Mouse (Mus musculus) heart, adult 18-20 months (tissue): ENCODE measurements at regions not wholly inside any gene's neighbourhood (a gene's known extent, or its start where the extent isn't known, plus 50 kb on each side); places are given as distances from the start of the nearest gene placed in this dataset.
A peak's percentile ranks its signal among the peaks of the same experiment; 100 is the strongest.
"Not testable (repeated sequence)": the region's sequence is repeated elsewhere in the genome, so short reads cannot be mapped to it uniquely, and the experiment has no call there.

Experiments used
- DNase-seq, 2 experiments: peaks; one replicate each; pipeline ENCODE4 v3.0.0; 2021 to 2022; ENCODE audit warnings: mixed read lengths in 1 of 2

- DNase-seq = no peak
Observed at GRCm38 (mm10) chr13:25722595-25723525, 452.6 kb upstream of the Nrsn1 start.

- no peak for DNase-seq
Observed at GRCm38 (mm10) chr13:25700965-25701364, 430.7 kb upstream of the Nrsn1 start.

GRCm38 (mm10) chr13:25695956-25696355 is 425.7 kb upstream of the Nrsn1 start:
- DNase-seq = no peak

DNA sequence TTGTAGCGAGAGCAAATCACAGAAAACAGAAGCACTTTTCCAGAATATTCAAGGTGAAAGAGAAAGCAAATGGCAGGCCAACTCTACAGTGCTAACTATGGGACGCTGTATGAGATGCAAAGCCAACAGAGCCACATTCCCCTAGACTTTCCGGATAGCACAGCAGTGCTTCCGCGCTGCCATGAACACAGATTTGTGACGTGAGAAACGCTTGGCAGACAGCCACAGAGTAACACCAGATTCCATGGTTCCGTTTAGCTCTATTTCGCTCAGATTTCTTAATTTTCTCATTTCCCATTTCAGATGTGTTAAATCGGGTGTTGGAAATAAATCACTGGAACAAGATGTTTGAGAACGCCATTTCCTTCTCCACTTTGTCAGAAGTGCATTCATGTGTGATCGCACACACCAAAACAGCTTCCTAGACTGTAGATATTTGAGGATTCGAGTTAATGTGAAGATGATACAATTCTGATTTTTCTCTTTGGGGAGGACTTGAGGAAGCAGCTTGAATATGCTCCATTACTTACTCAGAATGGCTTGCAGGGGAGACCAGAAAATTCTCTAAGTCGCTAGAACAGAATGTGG is 424.8 kb upstream of the Nrsn1 start:
- DNase-seq = no peak

GRCm38 (mm10) chr13:25678221-25678735 is 408.0 kb upstream of the Nrsn1 start:
- no peak for DNase-seq

DNA sequence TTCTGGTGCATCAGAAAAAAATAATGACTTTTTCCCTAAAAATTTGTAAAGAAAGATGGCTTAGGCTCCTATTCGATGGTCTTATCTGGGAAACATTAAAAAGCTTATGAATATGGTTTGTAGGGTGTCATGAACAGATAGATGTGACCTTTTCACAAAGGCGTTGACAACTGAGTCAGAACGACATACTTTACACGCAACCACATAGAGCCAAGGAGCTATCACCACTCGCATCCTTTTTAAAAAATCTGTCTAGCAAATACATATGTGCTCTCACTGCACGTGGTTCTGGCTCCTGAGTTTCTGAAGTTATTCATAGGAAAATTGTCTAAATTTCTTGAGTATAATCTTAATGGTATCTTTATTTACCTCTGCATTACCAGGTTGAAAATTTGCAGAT is 404.9 kb upstream of the Nrsn1 start:
- no peak for DNase-seq

GRCm38 (mm10) chr13:25666022-25666421 is 395.7 kb upstream of the Nrsn1 start:
- DNase-seq = no peak

DNA sequence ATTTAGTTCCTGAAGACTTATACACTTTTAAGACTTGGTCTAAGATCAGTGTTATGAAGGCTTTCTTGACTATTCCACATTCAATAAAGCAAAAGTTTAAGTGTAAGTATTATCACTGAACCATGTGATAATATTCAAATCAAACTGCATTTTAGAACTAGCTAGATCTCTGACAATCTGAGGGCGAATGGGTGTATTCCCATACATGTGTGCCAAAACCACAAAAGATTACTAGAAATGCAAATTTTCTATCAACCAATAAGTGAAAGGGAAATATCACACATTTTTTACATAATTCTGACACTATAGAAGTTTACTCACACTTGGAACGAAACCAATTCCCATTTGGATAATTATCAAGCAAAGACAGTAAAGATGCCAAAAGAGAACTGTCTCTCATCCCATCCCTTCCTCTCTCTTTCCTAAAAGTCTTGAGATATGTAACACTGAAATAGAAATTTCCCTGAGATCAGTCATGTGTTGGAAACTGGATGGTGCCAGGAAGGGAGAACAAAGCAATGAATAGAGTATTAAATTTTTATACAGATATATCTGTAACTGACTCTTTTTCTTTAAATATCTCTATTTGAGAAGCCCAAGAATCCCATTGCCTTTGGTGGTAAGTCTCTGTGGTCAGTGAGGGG is 394.8 kb upstream of the Nrsn1 start:
- DNase-seq = no peak

- no peak for DNase-seq
Observed at GRCm38 (mm10) chr13:25648430-25648786, 378.1 kb upstream of the Nrsn1 start.

DNA sequence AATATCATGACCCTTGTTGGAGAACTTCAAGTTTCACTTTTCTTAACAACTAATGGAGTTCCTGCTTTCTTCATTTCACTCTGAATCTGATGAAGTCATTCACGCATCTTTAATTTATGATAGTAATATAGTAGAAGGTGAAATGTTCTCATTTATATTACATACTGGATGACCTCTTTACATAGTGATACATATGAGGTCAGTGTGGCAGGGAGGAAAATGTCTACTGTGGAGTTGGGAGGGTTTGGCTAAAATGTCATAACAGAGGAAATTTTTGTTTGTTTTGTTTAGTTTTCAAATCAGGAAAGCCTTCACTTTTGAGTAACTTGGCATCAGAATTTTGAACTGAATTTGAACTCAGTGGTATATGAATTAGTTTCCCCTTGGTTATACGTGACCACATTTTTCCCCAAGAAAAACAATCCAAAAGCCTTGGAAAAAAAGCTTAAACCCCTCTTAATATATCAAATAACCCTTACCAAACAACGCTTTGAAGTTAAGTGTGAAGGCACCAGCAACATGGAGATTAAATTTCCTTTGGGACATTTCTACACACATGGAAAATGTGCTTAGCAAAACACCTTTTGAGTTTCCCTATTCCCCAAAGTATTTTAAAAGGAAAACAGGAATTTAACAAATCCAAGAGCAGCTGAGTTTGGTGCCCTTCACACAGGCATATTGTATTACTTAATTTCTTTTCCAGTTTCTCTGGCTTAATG is 377.6 kb upstream of the Nrsn1 start:
- no peak for DNase-seq

DNA sequence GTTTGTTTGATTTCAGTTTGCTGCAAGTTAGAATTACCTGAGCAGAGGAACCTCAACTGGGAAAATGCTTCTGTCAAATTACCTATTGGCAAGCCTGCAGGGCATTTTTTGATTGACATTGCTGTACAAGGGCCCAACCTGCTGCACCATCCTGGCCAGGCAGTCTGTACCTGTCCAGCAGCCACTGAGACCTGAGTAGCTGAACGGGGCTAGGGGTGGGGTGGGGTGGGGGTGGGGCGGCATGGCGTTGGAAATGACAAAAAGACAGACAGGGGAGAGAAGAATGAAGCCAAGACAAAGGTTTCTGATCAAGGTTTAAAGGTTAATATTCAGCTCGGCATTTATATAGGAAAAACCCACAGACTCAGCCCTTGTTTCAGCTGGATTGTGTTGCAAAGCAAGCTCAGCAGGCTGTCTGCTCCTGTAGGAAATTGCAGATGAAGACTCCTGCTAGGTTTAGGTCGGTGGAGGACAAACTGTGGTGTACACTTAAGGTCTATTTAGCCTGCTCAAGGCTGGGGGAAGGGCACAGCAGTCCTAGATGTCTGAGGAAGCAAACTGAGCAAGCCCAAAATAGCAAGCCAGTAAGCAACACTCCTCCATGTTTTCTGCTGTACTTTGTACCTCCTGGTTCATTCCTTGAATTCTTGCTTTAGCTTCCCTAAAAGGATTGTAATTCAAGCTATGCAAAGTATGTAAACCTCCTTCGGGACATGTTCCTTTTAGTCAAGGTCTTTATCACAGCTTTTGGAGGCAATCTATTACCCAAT is 369.4 kb upstream of the Nrsn1 start:
- DNase-seq = no peak

DNA sequence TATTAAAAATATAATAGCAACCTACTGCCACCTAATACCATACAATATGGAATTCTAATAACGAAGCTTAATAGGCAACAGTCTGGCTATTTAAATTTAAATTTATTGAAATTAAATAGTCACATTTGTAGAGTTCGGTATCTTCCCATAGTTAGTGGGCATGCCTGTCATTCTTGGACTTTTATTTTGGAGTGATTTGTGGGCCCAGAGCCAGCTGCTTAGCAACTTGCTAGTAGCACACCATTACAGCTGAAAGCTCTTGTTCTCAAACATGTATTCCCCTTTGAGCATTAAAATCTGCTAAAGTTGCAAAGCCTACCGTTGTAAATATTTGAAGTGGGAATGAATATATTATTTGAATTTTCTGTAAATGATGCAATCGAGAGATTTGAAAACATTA is 359.2 kb upstream of the Nrsn1 start:
- DNase-seq = peak; percentile 7 to 31

DNA sequence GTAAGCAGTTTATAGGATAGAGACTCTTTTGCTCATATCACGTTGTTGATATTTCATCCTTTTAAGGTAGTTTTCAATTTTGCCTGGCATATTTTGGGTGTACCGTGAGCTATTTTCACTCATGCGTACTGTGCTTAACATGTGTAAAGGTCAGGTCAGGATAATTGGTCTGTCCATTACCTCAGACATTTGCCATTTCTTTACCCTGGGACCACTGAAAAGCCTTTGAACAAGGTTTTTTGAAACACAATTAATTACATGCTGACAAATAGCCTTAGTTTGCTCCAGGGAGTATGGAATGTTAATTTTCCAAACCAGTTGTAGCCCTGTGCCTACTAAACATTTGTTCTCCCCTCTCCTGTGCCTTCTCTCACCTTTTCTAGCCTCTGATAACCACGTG is 347.3 kb upstream of the Nrsn1 start:
- DNase-seq = no peak

DNA sequence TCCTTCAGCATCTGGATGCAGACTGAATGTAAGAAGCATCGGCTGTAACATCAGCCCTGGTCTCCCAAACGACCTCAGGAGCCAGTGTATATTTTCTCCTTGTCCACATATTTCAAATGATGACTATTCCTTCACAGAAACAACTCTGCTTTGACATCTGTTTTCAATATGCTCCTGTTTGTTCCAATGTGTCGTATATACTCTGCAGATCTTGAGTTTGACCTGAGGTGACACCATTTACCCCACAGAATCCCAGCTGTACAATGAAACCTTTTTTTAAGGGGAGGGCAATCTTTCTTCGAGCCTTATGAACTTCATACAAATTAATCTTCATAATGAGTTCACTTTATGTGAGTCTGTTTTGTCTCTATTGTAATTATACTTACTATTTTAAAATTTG is 341.7 kb upstream of the Nrsn1 start:
- no peak for DNase-seq

DNA sequence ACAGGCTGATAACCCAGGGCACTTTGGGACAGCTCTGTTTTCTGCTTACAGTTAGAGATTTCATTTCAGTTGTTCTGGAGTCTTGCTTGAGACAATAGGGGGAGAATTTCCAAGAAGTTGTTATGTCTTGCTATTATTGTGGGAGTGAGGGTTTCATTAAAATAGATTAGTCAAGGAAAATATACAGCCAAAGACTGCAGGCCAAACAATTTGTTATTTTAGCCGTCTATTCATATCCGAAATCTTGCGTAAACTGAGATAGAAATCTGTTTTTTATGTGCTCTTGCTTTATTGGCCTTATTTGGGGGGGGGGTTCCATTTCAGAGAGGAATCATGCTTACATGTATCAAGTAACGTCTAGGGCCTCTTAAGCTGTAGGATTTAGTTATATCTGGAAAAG is 339.3 kb upstream of the Nrsn1 start:
- no peak for DNase-seq

DNA sequence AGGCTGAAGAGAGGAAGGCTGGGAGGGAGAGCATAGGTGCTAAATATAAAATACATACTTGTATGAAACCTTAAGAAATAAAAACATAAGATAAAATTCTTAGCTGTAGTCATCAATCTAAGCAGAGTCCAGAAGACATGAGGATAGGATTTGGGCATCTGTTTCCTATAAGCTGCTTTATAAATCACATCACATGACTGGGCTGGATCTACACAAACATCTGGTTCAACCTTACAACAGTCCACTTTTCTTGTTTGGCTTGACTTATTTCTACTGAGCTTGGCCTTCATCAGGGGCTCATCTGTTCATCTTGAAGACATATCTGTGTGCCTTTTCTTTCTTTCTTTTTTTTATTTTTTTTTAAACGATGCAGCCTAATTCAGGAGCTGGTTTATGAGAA is 338.9 kb upstream of the Nrsn1 start:
- DNase-seq = no peak

DNA sequence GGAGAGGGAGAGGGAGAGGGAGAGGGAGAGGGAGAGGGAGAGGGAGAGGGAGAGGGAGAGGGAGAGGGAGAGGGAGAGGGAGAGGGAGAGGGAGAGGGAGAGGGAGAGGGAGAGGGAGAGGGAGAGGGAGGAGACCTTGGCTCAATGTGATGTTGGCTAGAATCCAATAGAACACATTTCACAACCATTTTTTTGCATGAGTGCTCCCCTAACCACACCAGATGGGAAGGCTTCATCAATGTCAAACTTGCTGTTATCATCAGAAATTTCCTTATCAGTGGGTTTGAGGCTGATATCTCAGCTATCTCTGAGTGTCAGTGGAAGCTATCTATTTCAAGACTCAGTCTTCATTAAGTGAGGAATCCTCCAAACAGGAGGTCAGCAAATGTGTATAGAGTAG is 331.0 kb upstream of the Nrsn1 start:
- not testable (repeated sequence) for DNase-seq

GRCm38 (mm10) chr13:25594629-25595028 is 324.3 kb upstream of the Nrsn1 start:
- no peak for DNase-seq

- DNase-seq = no peak
Observed at GRCm38 (mm10) chr13:25570641-25571040, 300.3 kb upstream of the Nrsn1 start.

DNA sequence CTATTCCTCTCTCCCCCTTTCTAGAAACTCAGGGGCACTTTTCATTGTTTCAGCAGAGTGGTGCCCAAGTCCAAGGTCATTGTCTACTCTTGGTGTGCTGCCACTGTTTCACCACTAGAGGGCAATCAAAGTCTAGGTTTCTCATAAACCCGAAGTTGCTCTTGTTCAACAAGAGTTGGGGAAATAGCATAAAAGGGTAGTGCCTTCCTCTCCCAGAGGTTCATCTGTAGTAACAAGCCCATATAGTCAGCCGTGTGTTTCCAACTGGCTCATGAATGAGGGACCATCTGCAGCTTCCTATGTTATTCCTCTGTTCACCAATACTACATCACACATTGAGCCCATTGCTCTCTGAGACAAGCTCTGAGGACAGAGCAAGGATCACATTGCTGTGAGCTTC is 292.4 kb upstream of the Nrsn1 start:
- peak; percentile 5 to 53 for DNase-seq

- DNase-seq = no peak
Observed at GRCm38 (mm10) chr13:25560339-25560738, 290.0 kb upstream of the Nrsn1 start.

DNA sequence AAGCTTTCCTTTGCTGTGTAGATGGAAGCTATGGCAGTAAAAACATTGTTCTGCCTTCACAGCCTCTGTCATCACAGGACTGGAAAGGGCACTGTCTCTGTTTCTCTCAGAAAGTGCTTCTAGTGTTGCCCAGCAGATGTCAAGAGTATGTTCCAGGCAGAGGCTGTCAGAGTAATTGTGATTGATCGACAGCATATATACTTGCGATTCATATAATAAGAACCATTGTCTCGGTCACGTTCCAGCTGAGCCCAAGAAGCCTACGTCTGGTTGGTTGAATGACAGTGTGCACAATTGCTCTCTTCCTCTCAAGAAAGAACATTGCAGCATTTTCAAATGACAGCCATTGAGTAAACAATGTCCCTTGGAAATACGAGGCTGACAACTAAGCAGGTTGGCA is 284.7 kb upstream of the Nrsn1 start:
- no peak for DNase-seq
